Mouse (Mus musculus) lung, embryonic 16.5 days (tissue): ENCODE measurements around the gene Gatm. TPM values are rescaled to one million over a fixed set of nuclear protein-coding genes. Genes with fewer than 3 reads are reported as not detected.
A peak's percentile ranks its signal among the peaks of the same experiment; 100 is the strongest.

ENCODE experiments used
- ATAC-seq: fragments of 200-750 bp; cut with Nextera tagmentation; 2 replicates; pipeline ENCODE4 v1.8.0; 2017; ENCODE audit warnings: low read depth, mild to moderate bottlenecking, moderate library complexity
- H3K27ac ChIP-seq: fragments of 300-500 bp; sonication (generic); 2 replicates; pipeline ENCODE4 v1.5.1; 2014; ENCODE audit warnings: mild to moderate bottlenecking, control low read depth, low read length
- H3K27me3 ChIP-seq: fragments of 300-500 bp; sonication (generic); 2 replicates; pipeline ENCODE4 v1.6.1; 2014; ENCODE audit warnings: low read depth, low read length, mixed read lengths; ENCODE audit not compliant: control insufficient read depth, insufficient read depth
- H3K36me3 ChIP-seq: fragments of 300-500 bp; sonication (generic); 2 replicates; pipeline ENCODE4 v1.6.1; 2014; ENCODE audit warnings: low read length; ENCODE audit not compliant: control insufficient read depth, insufficient read depth
- H3K4me1 ChIP-seq: fragments of 300-500 bp; sonication (generic); replicated peaks from 2 replicates; pipeline ENCODE4 v1.6.1; 2014; ENCODE audit warnings: low read length, mixed read lengths; ENCODE audit not compliant: control insufficient read depth, insufficient read depth
- H3K4me2 ChIP-seq: fragments of 300-500 bp; sonication (generic); 2 replicates; pipeline ENCODE4 v1.6.1; 2014; ENCODE audit warnings: low read depth, low read length, control low read depth
- H3K4me3 ChIP-seq: fragments of 300-500 bp; sonication (generic); 2 replicates; pipeline ENCODE4 v1.5.1; 2014; ENCODE audit warnings: mild to moderate bottlenecking, low read length, control low read depth
- H3K9ac ChIP-seq: fragments of 300-500 bp; sonication (generic); 2 replicates; pipeline ENCODE4 v1.6.1; 2014; ENCODE audit warnings: low read length, control low read depth
- H3K9me3 ChIP-seq: fragments of 300-500 bp; sonication (generic); 2 replicates; pipeline ENCODE4 v1.6.1; 2016; ENCODE audit warnings: low read length; ENCODE audit not compliant: control insufficient read depth
- WGBS: fragments of 180-500 bp; shearing (Covaris S2); extraction: QIAGEN DNeasy Blood & Tissue Kit; methylation state at CpG from one replicate; pipeline ENCODE4 v1.1.7; 2014; 5-methylcytosine and 5-hydroxymethylcytosine counted together
- polyA plus RNA-seq: library from polyadenylated mRNA; unstranded; fragments of >200 nt; fragmentation: Nextera tagmentation; extraction: Ambion mirVana; gene quantifications from 2 replicates; pipeline ENCODE4 v1.2.1, GENCODE M21; 2015

The Gatm gene
- 7.9 and 11.4 TPM in 2 replicates for polyA plus RNA-seq

GRCm38 (mm10) chr2:122610746-122611653 lies at the start of gene Gatm:
Gatm (minus strand) TSS chr2:122611303.
- Histone ChIP-seq H3K4me1 (no peaks in the 10 kb centered on the region), H3K4me3 (peak within 1 kb of the TSS; percentile 55), H3K27ac (no peak within 1 kb of the TSS), H3K27me3 (peaks cover 9% of the 10 kb centered on the region; the same call in 1 of the 2 replicates), H3K9ac (peak within 1 kb of the TSS; percentile 59), H3K4me2 (peak within 1 kb of the TSS; percentile 93), H3K9me3 (no peaks in the 10 kb centered on the region), H3K36me3 (no peaks in the 10 kb centered on the region)
- ATAC-seq: peak; percentile 88
- WGBS: 3% methylated on average over 48 of the region's 48 CpGs

- Histone ChIP-seq H3K27me3 (no peaks in the 10 kb centered on the region), H3K9me3 (no peaks in the 10 kb centered on the region), H3K9ac (no peak overlapping the region), H3K4me1 (no peaks in the 10 kb centered on the region), H3K4me2 (no peak overlapping the region), H3K4me3 (no peak overlapping the region), H3K27ac (no peak overlapping the region), H3K36me3 (no peaks in the 10 kb centered on the region)
- no peak for ATAC-seq
- 75% methylated on average over 7 of the region's 7 CpGs for WGBS
Observed at GRCm38 (mm10) chr2:122659825-122660224, 48.7 kb upstream of the Gatm start.

GRCm38 (mm10) chr2:122657707-122658524 lies 46.8 kb upstream of the Gatm start:
- WGBS: 75% methylated on average over 11 of the region's 11 CpGs
- H3K9me3 ChIP-seq: no peaks in the 10 kb centered on the region
- no peaks in the 10 kb centered on the region for H3K27me3 ChIP-seq
- no peak overlapping the region for H3K4me2 ChIP-seq
- no peaks in the 10 kb centered on the region for H3K36me3 ChIP-seq
- H3K27ac ChIP-seq: no peak overlapping the region
- H3K9ac ChIP-seq: no peak overlapping the region
- H3K4me3 ChIP-seq: no peak overlapping the region
- H3K4me1 ChIP-seq: no peaks in the 10 kb centered on the region
- ATAC-seq: no peak

- no peak for ATAC-seq
- H3K27me3 ChIP-seq: no peaks in the 10 kb centered on the region
- no peak overlapping the region for H3K4me3 ChIP-seq
- H3K9me3 ChIP-seq: no peaks in the 10 kb centered on the region
- H3K9ac ChIP-seq: no peak overlapping the region
- H3K27ac ChIP-seq: no peak overlapping the region
- no peaks in the 10 kb centered on the region for H3K36me3 ChIP-seq
- WGBS: 31% methylated on average over 9 of the region's 9 CpGs
- H3K4me1 ChIP-seq: no peaks in the 10 kb centered on the region
- no peak overlapping the region for H3K4me2 ChIP-seq
Observed at GRCm38 (mm10) chr2:122656767-122657166, 45.7 kb upstream of the Gatm start.

- no peak for ATAC-seq
- no peaks in the 10 kb centered on the region for H3K4me1 ChIP-seq
- 35% methylated on average over 2 of the region's 2 CpGs for WGBS
- no peak overlapping the region for H3K4me2 ChIP-seq
- no peaks in the 10 kb centered on the region for H3K36me3 ChIP-seq
- no peaks in the 10 kb centered on the region for H3K27me3 ChIP-seq
- H3K9ac ChIP-seq: no peak overlapping the region
- H3K9me3 ChIP-seq: no peaks in the 10 kb centered on the region
- no peak overlapping the region for H3K4me3 ChIP-seq
- H3K27ac ChIP-seq: no peak overlapping the region
Observed at GRCm38 (mm10) chr2:122656052-122656451, 44.9 kb upstream of the Gatm start.

GRCm38 (mm10) chr2:122652096-122653084 lies 41.3 kb upstream of the Gatm start:
- WGBS: 34% methylated on average over 17 of the region's 17 CpGs
- H3K4me3 ChIP-seq: no peak overlapping the region
- no peak overlapping the region; the same call in 1 of the 2 replicates for H3K27ac ChIP-seq
- no peak overlapping the region for H3K4me2 ChIP-seq
- ATAC-seq: 0 out of 2 replicates have a peak, but pooled peaks have one; percentile 36
- no peak overlapping the region for H3K9ac ChIP-seq
- no peaks in the 10 kb centered on the region for H3K4me1 ChIP-seq
- no peaks in the 10 kb centered on the region for H3K9me3 ChIP-seq
- H3K36me3 ChIP-seq: no peaks in the 10 kb centered on the region
- H3K27me3 ChIP-seq: no peaks in the 10 kb centered on the region

GRCm38 (mm10) chr2:122638673-122639072 lies 27.6 kb upstream of the Gatm start:
- ATAC-seq: no peak
- no peak overlapping the region for H3K4me2 ChIP-seq
- H3K9me3 ChIP-seq: no peaks in the 10 kb centered on the region
- H3K27ac ChIP-seq: no peak overlapping the region
- no peak overlapping the region for H3K9ac ChIP-seq
- no peaks in the 10 kb centered on the region; the same call in 1 of the 2 replicates for H3K27me3 ChIP-seq
- no peaks in the 10 kb centered on the region for H3K4me1 ChIP-seq
- 27% methylated on average over 5 of the region's 5 CpGs for WGBS
- H3K36me3 ChIP-seq: no peaks in the 10 kb centered on the region
- no peak overlapping the region for H3K4me3 ChIP-seq

GRCm38 (mm10) chr2:122638029-122638428 lies 26.9 kb upstream of the Gatm start:
- Histone ChIP-seq H3K9me3 (no peaks in the 10 kb centered on the region), H3K27ac (no peak overlapping the region), H3K27me3 (no peaks in the 10 kb centered on the region; the same call in 1 of the 2 replicates), H3K36me3 (peaks cover 1% of the 10 kb centered on the region; the same call in 1 of the 2 replicates), H3K4me2 (peak overlapping the region; percentile 77), H3K9ac (peak overlapping the region; percentile 46; the same call in 1 of the 2 replicates), H3K4me3 (peak overlapping the region; percentile 50), H3K4me1 (no peaks in the 10 kb centered on the region)
- 31% methylated on average over 12 of the region's 12 CpGs for WGBS
- no peak for ATAC-seq
